Mouse (Mus musculus): ENCODE data around the gene Setd2.

DNA sequence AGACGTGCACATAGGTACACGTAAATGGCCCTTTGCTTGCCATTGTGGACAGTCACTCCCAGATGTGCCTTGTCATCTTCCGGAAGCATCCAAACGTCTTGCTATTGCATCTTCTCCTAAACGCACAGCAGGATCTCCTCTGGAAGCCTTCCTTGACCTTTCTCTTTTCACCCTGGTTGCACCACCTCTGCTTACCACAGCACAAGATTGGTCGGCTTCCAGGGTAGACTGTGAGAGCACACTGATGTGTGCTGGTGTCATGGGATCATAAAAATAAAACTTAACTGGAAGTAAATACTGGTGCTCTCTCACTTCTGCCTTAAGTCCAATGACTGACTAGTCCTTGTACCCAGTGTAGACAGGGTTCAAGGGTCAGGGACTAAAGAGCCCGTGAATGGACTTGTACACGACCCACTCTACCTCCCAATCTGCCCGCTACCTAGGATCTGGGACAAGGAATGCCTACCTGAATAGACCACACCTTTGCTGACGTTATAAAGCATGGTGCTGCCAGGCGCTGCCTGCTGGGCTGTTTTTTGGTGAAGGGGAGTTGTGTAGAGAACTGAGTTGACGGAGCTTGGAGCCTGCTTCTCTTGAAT is 90.3 kb downstream of the Setd2 start:
- TF ChIP-seq ZNF384 (IDR thresholded peaks at IDR 0.05; ENCODE audit: low read depth, low read length): no peak
- TF ChIP-seq CHD1 (IDR thresholded peaks at IDR 0.05; ENCODE audit: low read depth, low read length): no peak
- TF ChIP-seq UBTF (IDR thresholded peaks at IDR 0.05; ENCODE audit: borderline replicate concordance, insufficient read depth, low read depth, low read length): no peak
- no peak for TF ChIP-seq ELF1 (IDR thresholded peaks at IDR 0.05; ENCODE audit: low read depth, low read length)
- no peak for TF ChIP-seq USF1 (IDR thresholded peaks at IDR 0.05; ENCODE audit: low read depth, low read length)
- TF ChIP-seq KAT2A (conservative IDR thresholded peaks at IDR 0.05; ENCODE audit: low read depth, low read length): no peak
- TF ChIP-seq TAL1 (IDR thresholded peaks at IDR 0.05; ENCODE audit: low read length): no peak
- TF ChIP-seq CTCF (IDR thresholded peaks at IDR 0.05 in 2 of 3, conservative IDR thresholded peaks at IDR 0.05 in 1 of 3; ENCODE audit: control insufficient read depth in 1 of 3, insufficient read depth in 1 of 3, low read depth in 2 of 3, low read length in 3 of 3, poor library complexity in 1 of 3, severe bottlenecking in 1 of 3): no peak
- no peak for TF ChIP-seq POLR2AphosphoS2 (IDR thresholded peaks at IDR 0.05; ENCODE audit: low read length)
- no peak for TF ChIP-seq POLR2A (IDR thresholded peaks at IDR 0.05; ENCODE audit: control insufficient read depth in 1 of 2, insufficient read depth in 1 of 2, low read depth in 1 of 2, low read length in 2 of 2, poor library complexity in 1 of 2)
- TF ChIP-seq RCOR1 (IDR thresholded peaks at IDR 0.05; ENCODE audit: low read depth, low read length): no peak
- TF ChIP-seq MAFK (IDR thresholded peaks at IDR 0.05; ENCODE audit: borderline replicate concordance, low read depth, low read length): no peak
- no peak for TF ChIP-seq HCFC1 (IDR thresholded peaks at IDR 0.05; ENCODE audit: low read depth, low read length)

All from MEL (cell line).